Mouse (Mus musculus) CH12.LX (cell line): ENCODE measurements around the gene Comt. TPM values are rescaled to one million over a fixed set of nuclear protein-coding genes. Genes with fewer than 3 reads are reported as not detected.

ENCODE experiments used
- DNase-seq: peaks from one replicate; pipeline ENCODE4 v3.0.0-alpha.2; 2013; ENCODE audit errors: extremely low read depth
- H3K27ac ChIP-seq: 2 replicates; pipeline ENCODE4 v1.5.1; 2012; ENCODE audit warnings: low read depth, mild to moderate bottlenecking, control low read depth, moderate library complexity; ENCODE audit not compliant: insufficient read depth
- H3K27me3 ChIP-seq: replicated peaks from 2 replicates; pipeline ENCODE3; 2012; ENCODE audit warnings: inconsistent platforms
- H3K36me3 ChIP-seq, 2 experiments: replicated peaks in 1 of 2; 2 replicates each; pipeline versions ENCODE3 to v1.6.1; 2012; ENCODE audit warnings: inconsistent platforms in 1 of 2, low read length in 1 of 2, mild to moderate bottlenecking in 1 of 2, mixed read lengths in 1 of 2, moderate library complexity in 1 of 2; ENCODE audit not compliant: control insufficient read depth in 1 of 2, insufficient read depth in 1 of 2
- H3K4me1 ChIP-seq, 2 experiments: 2 replicates each; pipeline ENCODE4 v1.6.1; 2012; ENCODE audit warnings: inconsistent platforms in 1 of 2, moderate library complexity in 1 of 2; ENCODE audit not compliant: insufficient read depth in 2 of 2, control insufficient read depth in 1 of 2
- H3K4me2 ChIP-seq: 2 replicates; pipeline ENCODE4 v1.6.1; 2012; ENCODE audit warnings: low read depth, mild to moderate bottlenecking, control low read depth; ENCODE audit not compliant: poor library complexity, insufficient read depth, severe bottlenecking
- H3K4me3 ChIP-seq, 3 experiments: fragments of 150-350 bp in 1 of 3; sonication (generic) in 1 of 3; replicated peaks in 1 of 3; 2 replicates each; pipeline versions ENCODE3 to v1.5.1; 2011 to 2012; ENCODE audit warnings: low read depth in 2 of 3, low read length in 2 of 3, mild to moderate bottlenecking in 2 of 3, moderate library complexity in 2 of 3, control low read depth in 1 of 3, improper control_type of control experiment in 1 of 3, inconsistent platforms in 1 of 3, mixed read lengths in 1 of 3; ENCODE audit not compliant: poor library complexity in 1 of 3
- H3K79me2 ChIP-seq: replicated peaks from 2 replicates; pipeline ENCODE4 v1.6.1; 2012; ENCODE audit warnings: mild to moderate bottlenecking, moderate library complexity; ENCODE audit not compliant: control insufficient read depth, poor library complexity, insufficient read depth, severe bottlenecking; ENCODE audit errors: extremely low read depth
- H3K9ac ChIP-seq: 2 replicates; pipeline ENCODE4 v1.6.1; 2012; ENCODE audit warnings: low read depth, mild to moderate bottlenecking, control low read depth, moderate library complexity; ENCODE audit not compliant: insufficient read depth
- H3K9me3 ChIP-seq: replicated peaks from 2 replicates; pipeline ENCODE3; 2012; ENCODE audit warnings: low read length, inconsistent platforms, mixed read lengths
- E2F4 ChIP-seq: IDR thresholded peaks from 2 replicates; pipeline ENCODE4 v1.6.1; 2011; ENCODE audit warnings: low read depth, low read length, improper control_type of control experiment; ENCODE audit not compliant: insufficient replicate concordance
- EP300 ChIP-seq: IDR thresholded peaks from 2 replicates; pipeline ENCODE4 v1.6.1; 2011; ENCODE audit warnings: low read length, improper control_type of control experiment
- HCFC1 ChIP-seq: IDR thresholded peaks from 2 replicates; pipeline ENCODE4 v1.6.1; 2012; ENCODE audit warnings: low read depth, mild to moderate bottlenecking, inconsistent platforms, low read length, improper control_type of control experiment
- JUND ChIP-seq: conservative IDR thresholded peaks from 2 replicates; pipeline ENCODE4 v1.6.1; 2011; ENCODE audit warnings: low read depth, low read length, improper control_type of control experiment
- KAT2A ChIP-seq: IDR thresholded peaks from 2 replicates; pipeline ENCODE4 v1.6.1; 2012; ENCODE audit warnings: low read length, improper control_type of control experiment, inconsistent platforms; ENCODE audit not compliant: insufficient replicate concordance
- MAFK ChIP-seq: IDR thresholded peaks from 2 replicates; pipeline ENCODE4 v1.6.1; 2011; ENCODE audit warnings: low read length, improper control_type of control experiment; ENCODE audit not compliant: insufficient replicate concordance
- MAX ChIP-seq: IDR thresholded peaks from 2 replicates; pipeline ENCODE4 v1.6.1; 2011; ENCODE audit warnings: low read length, improper control_type of control experiment
- MAZ ChIP-seq: IDR thresholded peaks from 2 replicates; pipeline ENCODE4 v1.6.1; 2012; ENCODE audit warnings: low read depth, mild to moderate bottlenecking, inconsistent platforms, low read length, improper control_type of control experiment, moderate library complexity
- NELFE ChIP-seq: IDR thresholded peaks from 2 replicates; pipeline ENCODE4 v1.6.1; 2011; ENCODE audit warnings: low read depth, low read length, improper control_type of control experiment
- POLR2AphosphoS2 ChIP-seq: IDR thresholded peaks from 2 replicates; pipeline ENCODE4 v1.6.1; 2011; ENCODE audit warnings: low read depth, low read length, improper control_type of control experiment
- SMC3 ChIP-seq: IDR thresholded peaks from 2 replicates; pipeline ENCODE4 v1.6.1; 2011; ENCODE audit warnings: low read depth, low read length, improper control_type of control experiment
- TBP ChIP-seq: conservative IDR thresholded peaks from 2 replicates; pipeline ENCODE4 v1.6.1; 2011; ENCODE audit warnings: low read depth, low read length, improper control_type of control experiment
- USF1 ChIP-seq: IDR thresholded peaks from 2 replicates; pipeline ENCODE4 v1.6.1; 2014; ENCODE audit warnings: low read depth, mild to moderate bottlenecking, inconsistent platforms, low read length, improper control_type of control experiment
- USF2 ChIP-seq: conservative IDR thresholded peaks from 2 replicates; pipeline ENCODE4 v1.6.1; 2011; ENCODE audit warnings: low read depth, low read length, improper control_type of control experiment
- ZKSCAN1 ChIP-seq: IDR thresholded peaks from 2 replicates; pipeline ENCODE4 v1.6.1; 2012; ENCODE audit warnings: low read depth, inconsistent platforms, low read length, improper control_type of control experiment, borderline replicate concordance
- ZNF384 ChIP-seq: IDR thresholded peaks from 2 replicates; pipeline ENCODE4 v1.6.1; 2012; ENCODE audit warnings: low read depth, low read length, improper control_type of control experiment, inconsistent platforms
- dilution Hi-C: fragments of 300-500 bp; cut with MboI; formaldehyde crosslinking; loops from 2 replicates; pipeline ENCODE4 v1.14.3; 2020; ENCODE audit warnings: low sequenced_read_pairs; ENCODE audit not compliant: extremely low pct_unique_long_range_greater_than_20kb, extremely low pct_ligation_motif_present
- in situ Hi-C: fragments of 300-500 bp; cut with MboI; formaldehyde crosslinking; loops from 3 replicates; pipeline ENCODE4 v1.14.3; 2019; ENCODE audit warnings: low sequenced_read_pairs, low pct_ligation_motif_present, low pct_unique_long_range_greater_than_20kb, mixed read lengths
- polyA plus RNA-seq: library from polyadenylated mRNA; unstranded; fragments of >175 nt; gene quantifications from 2 replicates; pipeline ENCODE4 v1.2.1, GENCODE M21; 2012; ENCODE audit warnings: low read depth; ENCODE audit not compliant: insufficient read length
- total RNA-seq, 2 experiments: library from RNA; depleted of rRNA; stranded (reverse); fragments of 300-350 nt in 1 of 2; fragments of >200 nt in 1 of 2; gene quantifications; 2 replicates each; pipeline ENCODE4 v1.2.3; 2012 to 2014

Gene Comt
- total and polyA plus RNA-seq, 3 experiments = 74.0 to 91.6 (median 84.8) TPM

- no peak for TF ChIP-seq ZNF384
- no peak for TF ChIP-seq SMC3
- no peak for TF ChIP-seq KAT2A
- TF ChIP-seq NELFE = no peak
- TF ChIP-seq MAZ = no peak
- no peak for TF ChIP-seq MAX
- no peak for TF ChIP-seq USF1
- TF ChIP-seq MAFK = no peak
- TF ChIP-seq USF2 = no peak
- TF ChIP-seq TBP = no peak
- TF ChIP-seq EP300 = no peak
- no peak for TF ChIP-seq E2F4
- no peak for TF ChIP-seq ZKSCAN1
- TF ChIP-seq HCFC1 = no peak
- in situ Hi-C loops (no loop called here), dilution Hi-C loops (no loop called here)
- Histone ChIP-seq H3K4me3 (no peak overlapping the region), H3K79me2 (no peaks in the 10 kb centered on the region), H3K9ac (no peak overlapping the region), H3K4me2 (no peak overlapping the region), H3K9me3 (no peaks in the 10 kb centered on the region), H3K36me3 (peaks cover 27 to 96% of the 10 kb centered on the region in 2 experiments), H3K27ac (no peak overlapping the region), H3K4me1 (peaks cover 1 to 4% of the 10 kb centered on the region in 2 experiments), H3K27me3 (no peaks in the 10 kb centered on the region)
- no peak for DNase-seq
Observed at GRCm38 (mm10) chr16:18452361-18452862, 25.8 kb upstream of the Comt start.

- Histone ChIP-seq H3K27ac (no peak overlapping the region), H3K9ac (no peak overlapping the region), H3K27me3 (no peaks in the 10 kb centered on the region), H3K4me3 (no peak overlapping the region), H3K9me3 (no peaks in the 10 kb centered on the region), H3K79me2 (no peaks in the 10 kb centered on the region), H3K36me3 (peaks cover 19 to 91% of the 10 kb centered on the region in 2 experiments), H3K4me1 (peaks cover 3 to 10% of the 10 kb centered on the region in 2 experiments), H3K4me2 (no peak overlapping the region)
- no peak for TF ChIP-seq E2F4
- TF ChIP-seq NELFE = no peak
- no peak for TF ChIP-seq EP300
- no peak for TF ChIP-seq SMC3
- TF ChIP-seq TBP = no peak
- no peak for TF ChIP-seq JUND
- TF ChIP-seq ZNF384 = no peak
- TF ChIP-seq MAZ = no peak
- TF ChIP-seq POLR2AphosphoS2 = no peak
- dilution Hi-C loops (no loop called here), in situ Hi-C loops (no loop called here)
- no peak for DNase-seq
Observed at GRCm38 (mm10) chr16:18451486-18452181, 25.0 kb upstream of the Comt start.
